Mouse (Mus musculus) heart, adult 18-20 months (tissue): ENCODE measurements at regions not wholly inside any gene's neighbourhood (a gene's known extent, or its start where the extent isn't known, plus 50 kb on each side); places are given as distances from the start of the nearest gene placed in this dataset.
"Not testable (repeated sequence)": the region's sequence is repeated elsewhere in the genome, so short reads cannot be mapped to it uniquely, and the experiment has no call there.

Experiments
- DNase-seq, 2 experiments: peaks; one replicate each; pipeline ENCODE4 v3.0.0; 2021 to 2022; ENCODE audit warnings: mixed read lengths in 1 of 2

GRCm38 (mm10) chr15:90882349-90882748, 167.4 kb downstream of the Kif21a start:
- not testable (repeated sequence) for DNase-seq

- DNase-seq: no peak
Observed at GRCm38 (mm10) chr15:90869452-90869851, 180.3 kb downstream of the Kif21a start.

GRCm38 (mm10) chr15:90853763-90854162, 174.5 kb upstream of the Cpne8 start:
- DNase-seq: not testable (repeated sequence)

GRCm38 (mm10) chr15:90851991-90852390, 172.8 kb upstream of the Cpne8 start:
- no peak for DNase-seq

GRCm38 (mm10) chr15:90841471-90841870, 162.2 kb upstream of the Cpne8 start:
- peak in 1 of 2 experiments; percentile 20 for DNase-seq

GRCm38 (mm10) chr15:90835586-90835985, 156.4 kb upstream of the Cpne8 start:
- no peak for DNase-seq

GRCm38 (mm10) chr15:90827816-90828215, 148.6 kb upstream of the Cpne8 start:
- DNase-seq: no peak

- DNase-seq: no peak
Observed at GRCm38 (mm10) chr15:90822306-90822705, 143.1 kb upstream of the Cpne8 start.

GRCm38 (mm10) chr15:90819949-90820655, 140.9 kb upstream of the Cpne8 start:
- no peak for DNase-seq

- no peak for DNase-seq
Observed at GRCm38 (mm10) chr15:90818161-90818560, 138.9 kb upstream of the Cpne8 start.

GRCm38 (mm10) chr15:90813907-90814306, 134.7 kb upstream of the Cpne8 start:
- DNase-seq: no peak

GRCm38 (mm10) chr15:90810341-90810740, 131.1 kb upstream of the Cpne8 start:
- no peak for DNase-seq

- no peak for DNase-seq
Observed at GRCm38 (mm10) chr15:90808236-90808635, 129.0 kb upstream of the Cpne8 start.

GRCm38 (mm10) chr15:90798056-90798455, 118.8 kb upstream of the Cpne8 start:
- no peak for DNase-seq

- DNase-seq: no peak
Observed at GRCm38 (mm10) chr15:90789941-90790340, 110.7 kb upstream of the Cpne8 start.

GRCm38 (mm10) chr15:90784741-90785140, 105.5 kb upstream of the Cpne8 start:
- peak in 1 of 2 experiments; percentile 4 for DNase-seq

GRCm38 (mm10) chr15:90767521-90767920, 88.3 kb upstream of the Cpne8 start:
- no peak for DNase-seq

GRCm38 (mm10) chr15:90764501-90764900, 85.3 kb upstream of the Cpne8 start:
- DNase-seq: not testable (repeated sequence)

GRCm38 (mm10) chr15:90733891-90734290, 54.7 kb upstream of the Cpne8 start:
- no peak for DNase-seq
